Mouse (Mus musculus) liver, embryonic 16.5 days (tissue): ENCODE results near the gene Samd10. TPM values are rescaled to one million over a fixed set of nuclear protein-coding genes. Genes with fewer than 3 reads are reported as not detected.

Experiments
- ATAC-seq: fragments of 200-750 bp; cut with Nextera tagmentation; 2 replicates; pipeline ENCODE4 v1.8.0; 2017; ENCODE audit warnings: low read depth, mild to moderate bottlenecking, moderate number of reproducible peaks, moderate library complexity
- H3K27ac ChIP-seq: fragments of 300-500 bp; sonication (generic); 2 replicates; pipeline ENCODE4 v1.5.1; 2014; ENCODE audit warnings: mild to moderate bottlenecking, low read length
- H3K27me3 ChIP-seq: fragments of 300-500 bp; sonication (generic); 2 replicates; pipeline ENCODE4 v1.6.1; 2014; ENCODE audit warnings: low read depth, low read length, mixed read lengths; ENCODE audit not compliant: control insufficient read depth, insufficient read depth
- H3K36me3 ChIP-seq: fragments of 300-500 bp; sonication (generic); 2 replicates; pipeline ENCODE4 v1.6.1; 2014; ENCODE audit warnings: mild to moderate bottlenecking; ENCODE audit not compliant: control insufficient read depth, insufficient read depth
- H3K4me1 ChIP-seq: fragments of 300-500 bp; sonication (generic); 2 replicates; pipeline ENCODE4 v1.6.1; 2014; ENCODE audit warnings: low read depth, low read length, mixed read lengths; ENCODE audit not compliant: control insufficient read depth
- H3K4me2 ChIP-seq: fragments of 300-500 bp; sonication (generic); 2 replicates; pipeline ENCODE4 v1.6.1; 2014; ENCODE audit warnings: low read depth, low read length, mixed read lengths
- H3K4me3 ChIP-seq: fragments of 300-500 bp; sonication (generic); 2 replicates; pipeline ENCODE4 v1.5.1; 2014; ENCODE audit warnings: low read depth, mild to moderate bottlenecking, low read length
- H3K9ac ChIP-seq: fragments of 300-500 bp; sonication (generic); 2 replicates; pipeline ENCODE4 v1.6.1; 2014; ENCODE audit warnings: low read depth, low read length
- H3K9me3 ChIP-seq: fragments of 300-500 bp; sonication (generic); replicated peaks from 2 replicates; pipeline ENCODE4 v1.6.1; 2016; ENCODE audit warnings: low read length; ENCODE audit not compliant: control insufficient read depth
- WGBS: fragments of 180-500 bp; shearing (Covaris S2); extraction: QIAGEN DNeasy Blood & Tissue Kit; methylation state at CpG from one replicate; pipeline ENCODE4 v1.1.7; 2014; ENCODE audit not compliant: insufficient replicate concordance; 5-methylcytosine and 5-hydroxymethylcytosine counted together
- polyA plus RNA-seq: library from polyadenylated mRNA; unstranded; fragments of >200 nt; fragmentation: Nextera tagmentation; extraction: Ambion mirVana; gene quantifications from 2 replicates; pipeline ENCODE4 v1.2.1, GENCODE M21; 2015

Gene Samd10
- polyA plus RNA-seq, 1 experiment from 2014 or later, result 2.3 TPM

- ATAC-seq, result peak; percentile 80
- Histone ChIP-seq H3K4me3 (peak overlapping the region; percentile 79), H3K27me3 (no peaks in the 10 kb centered on the region), H3K27ac (peak overlapping the region; percentile 90), H3K4me1 (peaks cover 51% of the 10 kb centered on the region), H3K4me2 (peak overlapping the region; percentile 96), H3K9ac (peak overlapping the region; percentile 85), H3K36me3 (peaks cover under 1% of the 10 kb centered on the region; the same call in 1 of the 2 replicates), H3K9me3 (no peaks in the 10 kb centered on the region)
- WGBS, result under 1% methylated on average over 49 of the region's 49 CpGs
These were observed 17.5 kb downstream of the Samd10 start for GRCm38 (mm10) chr2:181581402-181582120.

- Histone ChIP-seq H3K27me3 (no peaks in the 10 kb centered on the region), H3K4me1 (peaks cover 56% of the 10 kb centered on the region), H3K9me3 (no peaks in the 10 kb centered on the region), H3K36me3 (no peaks in the 10 kb centered on the region; the same call in 1 of the 2 replicates), H3K4me2 (peak overlapping the region; percentile 96), H3K4me3 (peak overlapping the region; percentile 79), H3K27ac (peak overlapping the region; percentile 90), H3K9ac (peak overlapping the region; percentile 85)
- peak; percentile 71 for ATAC-seq
- WGBS, result under 1% methylated on average over 11 of the region's 11 CpGs
These were observed 18.0 kb downstream of the Samd10 start for GRCm38 (mm10) chr2:181581016-181581401.

GRCm38 (mm10) chr2:181580131-181580772 is 18.8 kb downstream of the Samd10 start:
- no peak for ATAC-seq
- peaks cover 58% of the 10 kb centered on the region for H3K4me1 ChIP-seq
- no peaks in the 10 kb centered on the region for H3K9me3 ChIP-seq
- no peaks in the 10 kb centered on the region for H3K27me3 ChIP-seq
- 68% methylated on average over 5 of the region's 5 CpGs for WGBS
- H3K9ac ChIP-seq, result peak overlapping the region; percentile 85
- H3K4me3 ChIP-seq, result peak overlapping the region; percentile 79
- H3K27ac ChIP-seq, result peak overlapping the region; percentile 66; the same call in 1 of the 2 replicates
- H3K4me2 ChIP-seq, result peak overlapping the region; percentile 96
- H3K36me3 ChIP-seq, result no peaks in the 10 kb centered on the region

GRCm38 (mm10) chr2:181579681-181580080 is 19.3 kb downstream of the Samd10 start:
- H3K9ac ChIP-seq, result peak overlapping the region; percentile 85; the same call in 1 of the 2 replicates
- H3K4me2 ChIP-seq, result no peak overlapping the region
- H3K4me1 ChIP-seq, result peaks cover 58% of the 10 kb centered on the region

GRCm38 (mm10) chr2:181578790-181579618 is 20.0 kb downstream of the Samd10 start:
- ATAC-seq, result no peak
- Histone ChIP-seq H3K36me3 (no peaks in the 10 kb centered on the region), H3K27ac (peak overlapping the region; percentile 52), H3K27me3 (no peaks in the 10 kb centered on the region), H3K9me3 (no peaks in the 10 kb centered on the region), H3K9ac (no peak overlapping the region), H3K4me1 (peaks cover 60% of the 10 kb centered on the region), H3K4me2 (peak overlapping the region; percentile 33; the same call in 1 of the 2 replicates), H3K4me3 (no peak overlapping the region)
- 44% methylated on average over 5 of the region's 5 CpGs for WGBS

More at GRCm38 (mm10) chr2:181579681-181580080, 19.3 kb downstream of the Samd10 start:
- H3K27ac ChIP-seq, result no peak overlapping the region
- 81% methylated on average over 1 of the region's 1 CpGs for WGBS
- no peak overlapping the region for H3K4me3 ChIP-seq
- no peaks in the 10 kb centered on the region for H3K36me3 ChIP-seq
- no peak for ATAC-seq
- no peaks in the 10 kb centered on the region for H3K9me3 ChIP-seq
- H3K27me3 ChIP-seq, result no peaks in the 10 kb centered on the region

GRCm38 (mm10) chr2:181577981-181578581 is 20.9 kb downstream of the Samd10 start:
- H3K9ac ChIP-seq, result no peak overlapping the region
- ATAC-seq, result peak; percentile 42
- H3K27me3 ChIP-seq, result no peaks in the 10 kb centered on the region
- no peaks in the 10 kb centered on the region for H3K9me3 ChIP-seq
- peaks cover 61% of the 10 kb centered on the region for H3K4me1 ChIP-seq
- 21% methylated on average over 7 of the region's 7 CpGs for WGBS
- peak overlapping the region; percentile 33 for H3K4me2 ChIP-seq
- peak overlapping the region; percentile 7; the same call in 1 of the 2 replicates for H3K4me3 ChIP-seq
- H3K27ac ChIP-seq, result peak overlapping the region; percentile 57
- no peaks in the 10 kb centered on the region for H3K36me3 ChIP-seq

GRCm38 (mm10) chr2:181577126-181577525 is 21.9 kb downstream of the Samd10 start:
- H3K27me3 ChIP-seq, result no peaks in the 10 kb centered on the region
- H3K27ac ChIP-seq, result peak overlapping the region; percentile 57
- H3K4me3 ChIP-seq, result no peak overlapping the region
- H3K36me3 ChIP-seq, result no peaks in the 10 kb centered on the region; the same call in 1 of the 2 replicates
- WGBS, result 50% methylated on average over 2 of the region's 2 CpGs
- no peaks in the 10 kb centered on the region for H3K9me3 ChIP-seq
- peak overlapping the region; percentile 33 for H3K4me2 ChIP-seq
- no peak overlapping the region for H3K9ac ChIP-seq
- no peak for ATAC-seq
- H3K4me1 ChIP-seq, result peaks cover 56% of the 10 kb centered on the region

- 50% methylated on average over 2 of the region's 2 CpGs for WGBS
These were observed 22.4 kb downstream of the Samd10 start for GRCm38 (mm10) chr2:181576613-181577012.

More at GRCm38 (mm10) chr2:181576613-181577012, 22.4 kb downstream of the Samd10 start:
- Histone ChIP-seq H3K9ac (no peak overlapping the region), H3K27me3 (no peaks in the 10 kb centered on the region), H3K4me2 (peak overlapping the region; percentile 7), H3K4me3 (no peak overlapping the region), H3K9me3 (no peaks in the 10 kb centered on the region), H3K4me1 (peaks cover 55% of the 10 kb centered on the region), H3K36me3 (no peaks in the 10 kb centered on the region; the same call in 1 of the 2 replicates), H3K27ac (peak overlapping the region; percentile 57)
- 0 out of 2 replicates have a peak, but pooled peaks have one; percentile 8 for ATAC-seq
